Mouse (Mus musculus) CD8-positive naive resting alpha-beta T cell, adult 2 months (primary cell): ENCODE results near the gene Bdkrb2.

Experiments
- DNase-seq, 2 experiments: peaks; one replicate each; pipeline ENCODE4 v3.0.0; 2022; ENCODE audit warnings: low read depth in 2 of 2, low spot score in 2 of 2

The Bdkrb2 gene

GRCm38 (mm10) chr12:105590786-105591185, 27.8 kb downstream of the Bdkrb2 start:
- no peak for DNase-seq

DNA sequence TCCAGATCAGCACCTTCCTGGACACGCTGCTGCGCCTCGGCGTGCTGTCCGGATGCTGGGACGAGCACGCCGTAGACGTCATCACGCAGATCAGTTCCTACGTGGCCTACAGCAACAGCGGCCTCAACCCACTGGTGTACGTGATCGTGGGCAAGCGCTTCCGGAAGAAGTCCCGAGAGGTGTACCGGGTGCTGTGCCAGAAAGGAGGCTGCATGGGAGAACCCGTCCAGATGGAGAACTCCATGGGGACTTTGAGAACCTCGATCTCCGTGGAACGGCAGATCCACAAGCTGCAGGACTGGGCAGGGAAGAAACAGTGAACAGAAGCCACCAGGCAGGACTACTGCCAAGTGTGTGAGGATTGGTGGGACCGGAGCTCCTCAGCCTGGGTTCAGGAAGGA, 29.3 kb downstream of the Bdkrb2 start:
- DNase-seq = no peak

- no peak for DNase-seq
Measured at GRCm38 (mm10) chr12:105593471-105593870, 30.4 kb downstream of the Bdkrb2 start.

- no peak for DNase-seq
Measured at GRCm38 (mm10) chr12:105597135-105597534, 34.1 kb downstream of the Bdkrb2 start.

DNA sequence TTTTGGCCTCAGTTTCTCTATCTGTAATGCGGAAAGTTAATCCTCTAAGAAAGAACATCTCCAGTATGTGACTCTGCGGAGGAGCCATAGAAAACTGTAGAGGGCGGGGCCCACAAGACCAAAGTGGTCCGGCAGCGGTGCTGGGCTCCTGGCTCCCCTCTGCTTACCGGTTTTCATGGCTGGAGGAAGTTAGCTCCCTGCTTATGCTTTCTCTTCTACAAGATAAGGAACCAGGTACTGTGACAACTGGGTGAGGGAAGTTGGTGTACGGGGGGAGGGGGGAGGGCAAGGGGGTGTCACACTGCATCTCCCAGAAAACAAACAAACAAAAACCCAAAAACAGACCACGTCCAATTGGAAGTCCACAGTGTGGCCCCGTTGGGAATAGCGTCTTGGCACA, 35.5 kb downstream of the Bdkrb2 start:
- no peak for DNase-seq

GRCm38 (mm10) chr12:105599098-105599497, 36.1 kb downstream of the Bdkrb2 start:
- DNase-seq = no peak

- DNase-seq = no peak
Measured at GRCm38 (mm10) chr12:105601586-105601985, 38.6 kb downstream of the Bdkrb2 start.

- no peak for DNase-seq
Measured at GRCm38 (mm10) chr12:105602581-105603210, 39.7 kb downstream of the Bdkrb2 start, which contains the start of gene Bdkrb1. TSS of gene Bdkrb1 (plus strand) at chr12:105603085.

DNA sequence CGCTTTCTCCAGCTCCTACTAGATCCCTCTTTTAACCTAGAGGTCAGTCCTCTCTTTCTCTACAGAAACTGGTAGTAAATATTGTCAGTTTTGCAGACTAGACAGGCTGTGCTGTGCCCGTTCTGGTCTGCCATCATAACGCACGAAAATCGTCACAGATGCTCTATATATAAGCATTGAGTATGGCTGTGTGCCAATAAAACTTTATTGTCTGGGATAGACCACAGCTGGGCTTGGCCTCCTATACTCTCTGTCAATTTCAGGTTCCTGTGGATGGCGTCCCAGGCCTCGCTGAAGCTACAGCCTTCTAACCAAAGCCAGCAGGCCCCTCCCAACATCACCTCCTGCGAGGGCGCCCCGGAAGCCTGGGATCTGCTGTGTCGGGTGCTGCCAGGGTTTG, 40.9 kb downstream of the Bdkrb2 start:
- DNase-seq = no peak

- no peak for DNase-seq
Measured at GRCm38 (mm10) chr12:105605212-105605611, 42.2 kb downstream of the Bdkrb2 start.

- no peak for DNase-seq
Measured at GRCm38 (mm10) chr12:105606881-105607280, 43.9 kb downstream of the Bdkrb2 start.

DNA sequence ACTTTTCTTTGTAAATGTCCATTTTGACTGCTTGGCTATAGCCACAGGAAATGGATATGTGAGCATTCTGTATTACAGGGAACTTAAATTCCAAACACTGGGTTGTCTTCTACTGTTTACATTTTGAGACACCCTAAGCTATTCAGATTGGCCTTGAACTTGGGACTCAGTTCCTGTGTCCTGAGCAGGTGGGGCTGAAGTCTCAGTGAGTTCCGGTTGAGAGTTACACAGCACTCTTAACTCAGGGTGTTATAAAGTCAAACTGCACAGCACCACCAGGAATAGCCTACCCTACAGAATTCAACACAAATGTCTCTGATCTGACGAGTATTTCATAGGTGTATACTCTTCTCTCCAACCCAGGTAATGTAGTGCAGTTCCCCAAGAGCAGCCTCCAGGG, 48.0 kb downstream of the Bdkrb2 start:
- no peak for DNase-seq

GRCm38 (mm10) chr12:105611748-105612147, 48.7 kb downstream of the Bdkrb2 start:
- DNase-seq = no peak

- DNase-seq = no peak
Measured at GRCm38 (mm10) chr12:105613559-105613958, 50.5 kb downstream of the Bdkrb2 start.

GRCm38 (mm10) chr12:105622048-105622447, 59.0 kb downstream of the Bdkrb2 start:
- no peak for DNase-seq

DNA sequence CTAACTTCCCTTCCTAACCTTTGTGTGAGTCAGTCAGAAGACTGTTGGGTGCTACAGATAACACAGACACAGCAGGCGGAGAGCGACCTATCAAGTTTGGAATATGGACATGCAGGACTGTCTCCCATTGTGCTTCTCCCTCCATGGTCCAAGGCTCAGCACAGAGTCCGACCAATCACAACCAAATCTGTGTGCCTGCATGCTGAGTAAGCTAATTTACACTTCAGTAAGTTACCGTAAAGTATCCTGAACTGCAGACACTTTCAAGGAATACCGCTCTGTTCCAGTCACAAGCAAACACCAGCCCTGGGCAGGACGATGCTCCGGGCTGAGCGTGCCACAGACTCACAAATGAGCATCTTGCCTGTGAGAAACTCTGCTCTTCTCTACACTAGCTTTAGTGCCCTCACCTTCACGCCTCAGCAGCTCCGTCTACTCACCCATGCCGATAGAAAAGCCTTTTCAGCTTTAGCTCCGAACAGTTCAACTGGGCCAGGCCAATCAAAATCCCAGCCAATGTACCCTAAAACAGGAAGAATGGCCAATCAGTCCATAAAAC, 60.0 kb downstream of the Bdkrb2 start:
- no peak for DNase-seq

- no peak for DNase-seq
Measured at GRCm38 (mm10) chr12:105625798-105626197, 62.8 kb downstream of the Bdkrb2 start.

- DNase-seq = no peak
Measured at GRCm38 (mm10) chr12:105634374-105635067, 71.5 kb downstream of the Bdkrb2 start.

GRCm38 (mm10) chr12:105636551-105636950, 73.5 kb downstream of the Bdkrb2 start:
- DNase-seq = no peak

DNA sequence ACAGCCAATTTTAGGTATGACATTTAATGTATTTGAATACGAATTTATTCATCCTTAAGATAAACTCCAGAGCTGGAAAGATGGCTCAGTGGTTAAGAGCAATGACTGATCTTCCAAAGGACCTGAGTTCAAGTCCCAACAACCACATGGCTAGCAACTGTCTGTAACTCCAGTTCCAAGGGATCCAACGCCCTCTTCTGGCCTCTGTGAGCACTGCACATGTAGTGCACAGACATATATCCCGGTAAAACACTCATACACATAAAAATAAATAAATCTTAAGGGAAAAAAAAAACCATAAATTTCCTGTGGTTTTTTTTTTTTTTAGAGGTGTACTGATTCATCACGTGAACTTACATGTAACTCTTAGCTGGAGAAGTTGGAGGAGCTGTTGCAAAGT, 74.5 kb downstream of the Bdkrb2 start:
- DNase-seq = no peak

- no peak for DNase-seq
Measured at GRCm38 (mm10) chr12:105642770-105643321, 79.8 kb downstream of the Bdkrb2 start.
